Mouse (Mus musculus) megakaryocyte-erythroid progenitor cell, adult 5 weeks (primary cell): ENCODE results near the gene Gm28553. TPM values are rescaled to one million over a fixed set of nuclear protein-coding genes. Genes with fewer than 3 reads are reported as not detected.

Experiments
- polyA plus RNA-seq: library from polyadenylated mRNA; stranded (reverse); fragments of >175 nt; gene quantifications from 2 replicates; pipeline ENCODE4 v1.2.3, GENCODE M21; 2012

The Gm28553 gene
- polyA plus RNA-seq, result not detected in 2 replicates

DNA sequence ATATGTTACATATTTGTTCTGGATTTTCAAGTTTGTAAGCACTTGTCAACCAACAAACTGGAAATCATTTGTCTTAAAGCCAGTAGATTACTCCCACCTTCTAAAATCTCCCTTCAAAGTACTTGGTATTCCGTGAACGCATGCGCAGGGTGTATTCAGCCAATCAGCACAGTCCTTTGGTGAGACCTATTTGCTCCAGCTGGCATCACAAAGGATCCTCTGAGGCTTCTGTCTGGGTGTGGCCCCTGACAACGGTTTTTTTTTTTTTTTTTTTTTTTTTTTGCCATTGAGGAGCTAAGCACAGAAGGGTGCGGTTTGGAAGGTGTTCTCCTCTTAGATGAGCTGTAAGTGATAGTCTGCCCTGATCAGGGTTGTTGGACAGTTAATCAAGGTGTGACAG is at the start of gene Gm28553:
Gene Gm28553 (plus strand): TSS at position 301 of the 400 bp plus-strand sequence.

